Mouse (Mus musculus): ENCODE data around the gene 4930564D02Rik. TPM values are rescaled to one million over a fixed set of nuclear protein-coding genes. Genes with fewer than 3 reads are reported as not detected.

The 4930564D02Rik gene
- polyA plus RNA-seq, 1 experiment from 2014 or later: not detected

GRCm38 (mm10) chr3:105123776-105124175 lies 57.1 kb downstream of the 4930564D02Rik start:
- H3K36me3 ChIP-seq: no peaks in the 10 kb centered on the region
- WGBS: 78% methylated on average over 3 of the region's 3 CpGs
- H3K4me1 ChIP-seq: peaks cover 13% of the 10 kb centered on the region
- H3K4me3 ChIP-seq: no peak overlapping the region
- H3K27ac ChIP-seq: no peak overlapping the region
- no peaks in the 10 kb centered on the region for H3K9me3 ChIP-seq
- no peak for ATAC-seq (ENCODE audit: insufficient number of reproducible peaks, insufficient read depth, low FRiP score, low TSS enrichment, low read depth)
- H3K27me3 ChIP-seq: no peaks in the 10 kb centered on the region; the same call in 1 of the 2 replicates
- no peak overlapping the region for H3K4me2 ChIP-seq
- no peak overlapping the region for H3K9ac ChIP-seq

- ATAC-seq (ENCODE audit: insufficient number of reproducible peaks, insufficient read depth, low FRiP score, low TSS enrichment, low read depth): no peak
- Histone ChIP-seq H3K4me2 (no peak overlapping the region), H3K9me3 (0 out of 2 replicates have a peak, but pooled peaks cover 2% of the 10 kb centered on the region), H3K9ac (no peak overlapping the region), H3K4me1 (peaks cover 16% of the 10 kb centered on the region), H3K4me3 (no peak overlapping the region), H3K36me3 (no peaks in the 10 kb centered on the region), H3K27me3 (no peaks in the 10 kb centered on the region; the same call in 1 of the 2 replicates), H3K27ac (peak overlapping the region; percentile 64)
- WGBS: 27% methylated on average over 7 of the region's 7 CpGs
These were observed 61.2 kb downstream of the 4930564D02Rik start for GRCm38 (mm10) chr3:105127881-105128280.

Other genes starting within 250 kb of the 4930564D02Rik start
- gene Mov10, start 248.3 kb upstream of the 4930564D02Rik start, polyA plus RNA-seq (2015; fragmentation: Nextera tagmentation; extraction: Ambion mirVana): 56.3 and 59.7 TPM in 2 replicates
- 35.7 and 40.9 TPM in 2 replicates for gene St7l, start 202.8 kb upstream of the 4930564D02Rik start, polyA plus RNA-seq (2015; fragmentation: Nextera tagmentation; extraction: Ambion mirVana)
- gene Capza1, start 202.3 kb upstream of the 4930564D02Rik start, polyA plus RNA-seq (2015; fragmentation: Nextera tagmentation; extraction: Ambion mirVana): 186 and 190 TPM in 2 replicates
- 1.3 and 1.8 TPM in 2 replicates for gene Wnt2b, start 104.9 kb upstream of the 4930564D02Rik start, polyA plus RNA-seq (2015; fragmentation: Nextera tagmentation; extraction: Ambion mirVana)
- gene Cttnbp2nl, start 13.7 kb upstream of the 4930564D02Rik start, polyA plus RNA-seq (2015; fragmentation: Nextera tagmentation; extraction: Ambion mirVana): 40.4 and 40.5 TPM in 2 replicates

Measured in embryonic facial prominence, embryonic 13.5 days (tissue).